Mouse (Mus musculus): ENCODE data around the gene Tenm4. TPM values are rescaled to one million over a fixed set of nuclear protein-coding genes. Genes with fewer than 3 reads are reported as not detected.
"Not testable (repeated sequence)": the region's sequence is repeated elsewhere in the genome, so short reads cannot be mapped to it uniquely, and the experiment has no call there.

Tenm4 gene
- polyA plus RNA-seq, 1 experiment from 2014 or later = 47.1 TPM

DNA sequence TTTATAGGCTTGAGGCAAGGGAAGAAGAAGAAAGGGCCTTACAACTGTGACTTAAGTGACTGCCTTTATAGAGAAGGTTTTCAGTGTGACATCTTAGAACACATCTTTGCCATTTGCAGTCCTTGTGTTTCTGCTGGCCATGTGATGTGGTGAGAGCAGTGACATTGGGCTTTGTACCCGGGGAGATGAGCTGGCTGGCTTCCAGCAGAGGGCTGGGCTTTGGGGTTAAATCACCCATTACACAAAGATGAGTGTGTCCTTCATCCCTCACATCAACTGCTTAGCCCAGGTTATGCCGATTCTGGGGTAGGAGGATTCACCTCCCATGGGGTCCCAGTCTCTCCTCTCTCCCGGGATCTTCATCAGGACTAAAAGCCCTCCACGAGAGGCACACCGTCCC lies 738.8 kb downstream of the Tenm4 start:
- H3K27ac ChIP-seq = no peak overlapping the region
- no peak overlapping the region for H3K4me2 ChIP-seq (replicated peaks)
- no peak overlapping the region for H3K4me3 ChIP-seq (replicated peaks)
- peaks cover 11% of the 10 kb centered on the region for H3K36me3 ChIP-seq
- H3K4me1 ChIP-seq (replicated peaks) = peaks cover 29% of the 10 kb centered on the region
- peaks cover 12% of the 10 kb centered on the region for H3K27me3 ChIP-seq
- H3K9me3 ChIP-seq = no peaks in the 10 kb centered on the region
- no peak overlapping the region for H3K9ac ChIP-seq (replicated peaks)
- ATAC-seq = no peak
- 62% methylated on average over 5 of the region's 5 CpGs for WGBS

DNA sequence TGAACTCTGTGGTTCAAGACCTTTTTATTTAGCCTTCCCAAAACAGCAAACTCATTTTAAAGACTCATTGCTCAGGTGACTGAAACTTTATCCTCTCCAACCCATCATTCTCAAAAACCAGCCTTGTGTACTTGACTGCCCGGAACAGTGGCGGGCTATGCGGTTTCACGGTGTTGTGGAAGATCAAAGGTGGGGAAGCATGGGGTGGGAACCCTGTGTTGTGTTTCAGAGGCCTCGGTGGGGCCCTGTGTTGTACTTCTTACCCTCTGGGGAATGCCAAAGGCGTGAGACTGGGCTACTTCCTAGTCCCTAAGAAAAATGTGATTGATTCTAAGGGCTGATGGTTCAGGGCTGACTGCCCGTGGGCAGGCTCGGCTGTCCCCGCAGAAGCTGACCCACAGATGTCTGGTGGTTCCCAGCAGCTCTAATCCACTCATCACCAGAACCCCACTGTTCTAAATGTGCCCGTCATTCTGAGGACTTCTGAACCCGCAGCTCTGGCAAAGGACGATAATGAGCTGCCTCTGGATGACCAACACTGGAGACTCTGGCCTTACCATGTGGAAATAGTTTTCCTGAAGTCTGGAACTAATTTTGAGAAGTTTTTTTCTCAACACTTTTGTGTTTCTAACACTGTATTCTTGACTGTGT lies 739.4 kb downstream of the Tenm4 start:
- Histone ChIP-seq H3K27ac (no peak overlapping the region), H3K9me3 (no peaks in the 10 kb centered on the region), H3K4me1 (replicated peaks) (peaks cover 23% of the 10 kb centered on the region), H3K4me2 (replicated peaks) (no peak overlapping the region), H3K4me3 (replicated peaks) (no peak overlapping the region), H3K27me3 (peaks cover 12% of the 10 kb centered on the region), H3K36me3 (peaks cover 11% of the 10 kb centered on the region), H3K9ac (replicated peaks) (no peak overlapping the region)
- WGBS = 62% methylated on average over 12 of the region's 12 CpGs
- ATAC-seq = no peak

- H3K36me3 ChIP-seq = no peaks in the 10 kb centered on the region
- no peak overlapping the region for H3K27ac ChIP-seq
- H3K9ac ChIP-seq (replicated peaks) = no peak overlapping the region
- no peak overlapping the region for H3K4me2 ChIP-seq (replicated peaks)
- H3K4me1 ChIP-seq (replicated peaks) = peaks cover 6% of the 10 kb centered on the region
- no peak for ATAC-seq
- H3K9me3 ChIP-seq = no peaks in the 10 kb centered on the region
- WGBS = 16% methylated on average over 6 of the region's 6 CpGs
- no peak overlapping the region for H3K4me3 ChIP-seq (replicated peaks)
- peaks cover 21% of the 10 kb centered on the region for H3K27me3 ChIP-seq
These were observed 743.0 kb downstream of the Tenm4 start for GRCm38 (mm10) chr7:96914031-96914430.

- no peaks in the 10 kb centered on the region for H3K36me3 ChIP-seq
- no peak overlapping the region for H3K4me3 ChIP-seq (replicated peaks)
- H3K4me2 ChIP-seq (replicated peaks) = no peak overlapping the region
- ATAC-seq = peak; percentile 51
- no peak overlapping the region for H3K9ac ChIP-seq (replicated peaks)
- no peak overlapping the region for H3K27ac ChIP-seq
- no peaks in the 10 kb centered on the region for H3K9me3 ChIP-seq
- H3K4me1 ChIP-seq (replicated peaks) = peaks cover 6% of the 10 kb centered on the region
- 1% methylated on average over 2 of the region's 2 CpGs for WGBS
- H3K27me3 ChIP-seq = peaks cover 20% of the 10 kb centered on the region; the same call in 1 of the 2 replicates
These were observed 744.5 kb downstream of the Tenm4 start for GRCm38 (mm10) chr7:96915452-96916105.

- no peak overlapping the region for H3K9ac ChIP-seq (replicated peaks)
- no peak overlapping the region for H3K4me2 ChIP-seq (replicated peaks)
- WGBS = 31% methylated on average over 7 of the region's 7 CpGs
- H3K4me1 ChIP-seq (replicated peaks) = peaks cover 9% of the 10 kb centered on the region
- no peak overlapping the region for H3K4me3 ChIP-seq (replicated peaks)
- ATAC-seq = peak; percentile 79
- H3K27ac ChIP-seq = no peak overlapping the region
- no peaks in the 10 kb centered on the region for H3K9me3 ChIP-seq
- H3K36me3 ChIP-seq = no peaks in the 10 kb centered on the region
- H3K27me3 ChIP-seq = peaks cover 15% of the 10 kb centered on the region; the same call in 1 of the 2 replicates
These were observed 749.5 kb downstream of the Tenm4 start for GRCm38 (mm10) chr7:96920447-96921095.

DNA sequence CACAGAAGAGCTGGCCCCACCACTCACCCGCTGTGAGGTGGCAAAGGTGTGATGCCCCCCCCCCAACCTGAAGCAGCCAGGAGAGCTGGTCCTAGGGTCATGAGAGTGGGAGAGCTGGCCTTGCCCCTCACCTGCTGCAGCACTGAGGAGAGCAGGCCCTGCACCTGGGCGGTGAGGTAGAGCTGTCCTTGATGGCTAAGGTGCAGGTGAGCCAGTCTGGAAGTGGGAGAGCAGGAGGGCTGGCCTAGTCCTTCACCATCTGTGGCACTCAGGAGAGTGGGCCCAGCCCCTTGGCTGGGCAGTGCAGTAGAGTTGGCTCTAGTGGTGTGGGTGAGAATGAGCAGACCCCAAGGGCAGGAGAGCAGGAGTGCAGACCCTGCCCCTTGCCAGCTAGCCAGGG lies 751.9 kb downstream of the Tenm4 start:
- Histone ChIP-seq H3K4me1 (replicated peaks) (peaks cover 9% of the 10 kb centered on the region), H3K36me3 (no peaks in the 10 kb centered on the region), H3K9me3 (no peaks in the 10 kb centered on the region), H3K27ac (no peak overlapping the region), H3K9ac (replicated peaks) (no peak overlapping the region), H3K27me3 (peaks cover 6% of the 10 kb centered on the region; the same call in 1 of the 2 replicates), H3K4me3 (replicated peaks) (no peak overlapping the region), H3K4me2 (replicated peaks) (no peak overlapping the region)
- 97% methylated on average over 2 of the region's 2 CpGs for WGBS
- ATAC-seq = peak; percentile 21; the same call in 1 of the 2 replicates

- 17% methylated on average over 5 of the region's 5 CpGs for WGBS
- H3K9ac ChIP-seq (replicated peaks) = no peak overlapping the region
- ATAC-seq = peak; percentile 77
- no peaks in the 10 kb centered on the region for H3K36me3 ChIP-seq
- no peak overlapping the region for H3K4me3 ChIP-seq (replicated peaks)
- H3K27ac ChIP-seq = no peak overlapping the region
- H3K4me1 ChIP-seq (replicated peaks) = peaks cover 6% of the 10 kb centered on the region
- 0 out of 2 replicates have a peak, but pooled peaks cover 4% of the 10 kb centered on the region for H3K27me3 ChIP-seq
- H3K9me3 ChIP-seq = no peaks in the 10 kb centered on the region
- H3K4me2 ChIP-seq (replicated peaks) = no peak overlapping the region
These were observed 772.8 kb downstream of the Tenm4 start for GRCm38 (mm10) chr7:96943715-96944377.

DNA sequence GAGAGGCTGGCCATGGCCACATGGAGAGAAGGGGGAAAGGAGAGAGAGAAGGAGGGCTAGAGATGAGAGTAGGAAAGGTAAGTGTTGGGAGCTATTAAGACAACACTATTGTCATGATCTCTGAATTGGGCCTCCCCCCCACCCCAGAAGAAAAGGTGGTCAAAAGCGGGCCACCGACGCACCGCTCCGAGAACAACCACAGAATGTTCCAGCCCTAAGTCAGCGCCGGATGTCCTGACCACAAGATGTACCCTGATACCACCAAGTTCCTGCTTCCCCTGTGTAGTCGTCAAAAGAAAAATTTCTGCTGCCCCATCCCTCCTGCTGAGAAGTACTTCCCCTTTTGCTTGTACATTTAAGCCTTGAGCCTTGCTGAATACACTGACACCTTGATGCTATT lies 775.5 kb downstream of the Tenm4 start:
- WGBS = 92% methylated on average over 8 of the region's 8 CpGs
- H3K4me2 ChIP-seq (replicated peaks); H3K27me3 ChIP-seq; H3K36me3 ChIP-seq; H3K4me1 ChIP-seq (replicated peaks); H3K9me3 ChIP-seq; H3K27ac ChIP-seq; ATAC-seq; H3K4me3 ChIP-seq (replicated peaks); H3K9ac ChIP-seq (replicated peaks): not testable (repeated sequence)

DNA sequence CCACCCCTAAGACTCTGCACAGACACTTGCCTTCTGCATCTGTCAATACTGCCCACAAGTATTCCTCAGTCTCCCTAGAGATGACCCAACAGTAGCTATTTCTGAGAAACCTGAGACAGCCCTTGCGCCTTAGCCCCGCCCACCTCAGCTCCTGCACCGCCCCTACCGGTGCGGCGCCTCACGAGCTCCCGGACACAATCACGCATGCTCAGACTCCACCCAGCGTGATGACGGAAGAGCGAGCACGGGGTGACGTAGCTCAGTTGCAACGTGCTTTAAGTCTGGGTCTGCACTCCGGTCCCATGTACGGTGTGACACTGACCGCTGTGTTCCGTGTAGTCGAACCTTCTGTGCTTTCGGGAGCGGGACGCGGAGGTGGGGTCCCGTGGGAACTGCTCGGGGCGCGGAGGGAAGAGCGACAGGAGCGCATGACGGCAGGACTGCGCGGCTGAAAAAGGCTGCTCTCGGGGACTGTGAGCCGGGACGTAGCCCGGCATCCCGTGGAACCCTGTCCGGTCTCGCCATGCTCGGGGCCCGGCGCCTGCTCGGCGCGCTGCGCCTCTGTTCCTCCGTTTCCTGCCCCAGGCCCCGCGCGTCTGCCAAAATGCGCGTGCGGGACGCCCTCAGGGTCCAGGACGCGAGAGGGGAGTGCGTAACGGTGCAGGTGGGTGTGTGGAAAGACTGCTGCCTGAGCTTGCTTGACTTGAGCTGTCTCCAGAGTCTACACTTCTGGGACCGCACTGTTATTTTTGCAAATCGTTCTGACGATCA lies 780.4 kb downstream of the Tenm4 start, which contains the start of gene Nars2:
Gene Nars2 (plus strand): TSS at position 225 of the 771 bp plus-strand sequence.
- Histone ChIP-seq H3K4me1 (replicated peaks) (peaks cover 12% of the 10 kb centered on the region), H3K27ac (peak within 1 kb of the TSS; percentile 83), H3K4me3 (replicated peaks) (peak within 1 kb of the TSS; percentile 93), H3K4me2 (replicated peaks) (peak within 1 kb of the TSS; percentile 84), H3K36me3 (no peaks in the 10 kb centered on the region), H3K9ac (replicated peaks) (peak within 1 kb of the TSS; percentile 87), H3K27me3 (no peaks in the 10 kb centered on the region), H3K9me3 (no peaks in the 10 kb centered on the region)
- ATAC-seq = peak; percentile 100
- WGBS = under 1% methylated on average over 62 of the region's 62 CpGs

DNA sequence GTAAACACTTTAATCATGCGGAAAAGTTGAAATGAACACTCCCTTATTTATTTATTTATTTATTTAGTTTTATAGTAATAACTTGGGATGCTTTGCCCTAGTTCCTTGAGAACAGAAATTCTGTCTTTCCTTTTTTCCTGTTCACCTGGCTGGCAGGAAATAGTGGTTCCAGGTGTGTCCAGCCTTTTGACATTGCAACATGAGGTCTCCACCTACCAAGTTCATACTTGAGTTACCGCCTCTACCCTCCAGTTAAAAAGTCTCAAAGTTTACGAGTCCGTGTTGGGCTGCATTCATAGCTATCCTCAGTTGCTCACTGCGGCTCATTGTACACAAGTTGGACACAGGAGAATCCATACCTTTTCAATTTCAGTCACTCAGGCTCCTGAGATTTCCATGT lies 781.0 kb downstream of the Tenm4 start:
- WGBS = 41% methylated on average over 5 of the region's 5 CpGs
- peaks cover 3% of the 10 kb centered on the region; the same call in 1 of the 2 replicates for H3K36me3 ChIP-seq
- no peaks in the 10 kb centered on the region for H3K9me3 ChIP-seq
- H3K9ac ChIP-seq (replicated peaks) = peak overlapping the region; percentile 87
- H3K4me1 ChIP-seq (replicated peaks) = peaks cover 12% of the 10 kb centered on the region
- no peak overlapping the region for H3K27ac ChIP-seq
- peak overlapping the region; percentile 93 for H3K4me3 ChIP-seq (replicated peaks)
- no peaks in the 10 kb centered on the region for H3K27me3 ChIP-seq
- peak overlapping the region; percentile 84 for H3K4me2 ChIP-seq (replicated peaks)
- ATAC-seq = no peak

DNA sequence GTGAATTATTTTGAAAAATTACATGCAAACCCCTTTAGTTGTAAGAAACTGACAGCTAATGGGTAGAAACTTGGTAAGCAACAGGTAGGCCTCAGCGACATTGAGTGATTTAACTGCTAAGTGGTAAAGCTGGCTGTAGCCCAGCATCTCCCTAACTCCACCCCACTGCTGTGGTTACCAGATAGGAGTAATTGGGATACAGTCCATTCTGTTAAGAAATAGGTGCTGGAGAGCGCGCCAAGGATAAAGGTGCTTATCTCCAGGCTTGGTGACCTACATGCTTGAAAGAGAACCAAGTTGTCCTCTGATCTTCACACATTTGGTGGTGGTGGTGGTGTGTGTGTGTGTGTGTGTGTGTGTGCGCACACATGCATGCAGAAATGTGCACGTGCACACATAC lies 788.1 kb downstream of the Tenm4 start:
- no peak overlapping the region for H3K9ac ChIP-seq (replicated peaks)
- no peak overlapping the region for H3K4me3 ChIP-seq (replicated peaks)
- H3K27ac ChIP-seq = no peak overlapping the region
- H3K4me2 ChIP-seq (replicated peaks) = no peak overlapping the region
- H3K9me3 ChIP-seq = no peaks in the 10 kb centered on the region
- whole genome bisulfite sequencing = 99% methylated on average over 5 of the region's 5 CpGs
- H3K36me3 ChIP-seq = peaks cover 28% of the 10 kb centered on the region
- no peaks in the 10 kb centered on the region for H3K4me1 ChIP-seq (replicated peaks)
- no peaks in the 10 kb centered on the region for H3K27me3 ChIP-seq
- ATAC-seq = no peak
